Mouse (Mus musculus) neural tube, embryonic 12.5 days (tissue): ENCODE results near the gene Snx29. TPM values are rescaled to one million over a fixed set of nuclear protein-coding genes. Genes with fewer than 3 reads are reported as not detected.
A peak's percentile ranks its signal among the peaks of the same experiment; 100 is the strongest.
"Not testable (repeated sequence)": the region's sequence is repeated elsewhere in the genome, so short reads cannot be mapped to it uniquely, and the experiment has no call there.

Source experiments
- ATAC-seq: fragments of 200-750 bp; cut with Nextera tagmentation; 2 replicates; pipeline ENCODE4 v1.8.0; 2017; ENCODE audit warnings: low read depth, mild to moderate bottlenecking, moderate TSS enrichment, moderate library complexity; ENCODE audit not compliant: low FRiP score
- H3K27ac ChIP-seq: fragments of 300-500 bp; sonication (generic); 2 replicates; pipeline ENCODE4 v1.5.1; 2016
- H3K27me3 ChIP-seq: fragments of 300-500 bp; sonication (generic); replicated peaks from 2 replicates; pipeline ENCODE4 v1.6.1; 2016; ENCODE audit warnings: mild to moderate bottlenecking
- H3K36me3 ChIP-seq: fragments of 300-500 bp; sonication (generic); 2 replicates; pipeline ENCODE4 v1.6.1; 2016; ENCODE audit warnings: mild to moderate bottlenecking
- H3K4me1 ChIP-seq: fragments of 300-500 bp; sonication (generic); 2 replicates; pipeline ENCODE4 v1.6.1; 2016
- H3K4me2 ChIP-seq: fragments of 300-500 bp; sonication (generic); replicated peaks from 2 replicates; pipeline ENCODE4 v1.6.1; 2016; ENCODE audit warnings: mild to moderate bottlenecking
- H3K4me3 ChIP-seq: fragments of 300-500 bp; sonication (generic); 2 replicates; pipeline ENCODE4 v1.5.1; 2016
- H3K9ac ChIP-seq: fragments of 300-500 bp; sonication (generic); 2 replicates; pipeline ENCODE4 v1.6.1; 2016; ENCODE audit warnings: mild to moderate bottlenecking
- H3K9me3 ChIP-seq: fragments of 300-500 bp; sonication (generic); 2 replicates; pipeline ENCODE4 v1.6.1; 2016; ENCODE audit warnings: mild to moderate bottlenecking
- WGBS: fragments of 180-500 bp; shearing (Covaris S2); methylation state at CpG from one replicate; pipeline ENCODE4 v1.1.7; 2016; 5-methylcytosine and 5-hydroxymethylcytosine counted together
- polyA plus RNA-seq: library from polyadenylated mRNA; unstranded; fragments of >200 nt; fragmentation: Nextera tagmentation; extraction: Ambion mirVana; gene quantifications from 2 replicates; pipeline ENCODE4 v1.2.1, GENCODE M21; 2016

Snx29 gene
- polyA plus RNA-seq, 1 experiment from 2014 or later = 18.1 TPM

DNA sequence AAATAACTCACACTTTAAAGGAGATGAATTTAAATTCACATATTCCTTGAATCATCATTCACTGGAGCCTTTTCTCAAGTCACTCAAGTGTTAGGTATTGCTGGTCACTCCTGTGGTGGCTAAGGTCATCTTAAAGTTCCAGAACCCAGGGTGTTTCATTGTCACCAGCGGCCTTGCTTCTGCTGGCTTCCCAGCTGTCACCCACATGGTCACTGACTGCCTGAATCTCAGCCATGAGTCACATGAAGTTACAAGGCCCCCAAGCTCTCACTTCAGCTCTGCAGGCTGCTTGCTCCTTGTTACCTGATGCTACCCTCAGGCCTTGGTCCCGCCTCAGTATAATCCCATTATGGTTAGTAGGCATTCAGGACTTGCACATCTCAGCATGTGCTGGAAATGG is 247.4 kb downstream of the Snx29 start:
- no peak overlapping the region for H3K27ac ChIP-seq
- H3K36me3 ChIP-seq = peaks cover 3% of the 10 kb centered on the region; the same call in 1 of the 2 replicates
- no peak overlapping the region for H3K9ac ChIP-seq
- H3K27me3 ChIP-seq = no peaks in the 10 kb centered on the region
- H3K9me3 ChIP-seq = no peaks in the 10 kb centered on the region
- H3K4me3 ChIP-seq = no peak overlapping the region
- no peaks in the 10 kb centered on the region for H3K4me1 ChIP-seq
- H3K4me2 ChIP-seq = no peak overlapping the region
- WGBS = 81% methylated on average over 2 of the region's 2 CpGs
- no peak for ATAC-seq

DNA sequence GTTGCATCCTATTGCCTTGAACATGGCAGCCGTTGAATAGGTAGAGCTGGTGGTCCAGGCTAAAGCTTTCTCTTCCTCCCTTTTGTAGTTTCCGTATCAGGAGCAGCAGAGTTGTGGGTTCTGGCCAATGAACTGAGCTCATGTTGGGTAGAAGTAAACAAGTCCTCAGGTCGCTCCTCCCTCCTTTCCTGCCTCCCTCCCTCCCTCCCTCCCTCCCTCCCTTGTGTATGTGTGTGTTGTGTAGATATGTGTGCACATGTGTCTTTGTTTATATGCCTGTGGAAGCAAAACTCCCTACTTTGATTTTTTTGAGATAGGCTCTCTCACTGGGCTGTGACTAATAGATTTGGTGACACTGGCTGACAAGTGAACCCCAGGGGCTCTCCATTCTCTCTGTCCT is 251.8 kb downstream of the Snx29 start:
- Histone ChIP-seq H3K27ac (no peak overlapping the region), H3K4me1 (no peaks in the 10 kb centered on the region), H3K4me3 (no peak overlapping the region), H3K27me3 (no peaks in the 10 kb centered on the region), H3K4me2 (no peak overlapping the region), H3K9me3 (no peaks in the 10 kb centered on the region), H3K9ac (no peak overlapping the region), H3K36me3 (peaks cover 3% of the 10 kb centered on the region; the same call in 1 of the 2 replicates)
- 84% methylated on average over 3 of the region's 3 CpGs for WGBS
- ATAC-seq = no peak

- not testable (repeated sequence) for H3K36me3 ChIP-seq, H3K4me3 ChIP-seq, H3K27me3 ChIP-seq, H3K4me2 ChIP-seq, H3K9me3 ChIP-seq, H3K9ac ChIP-seq, ATAC-seq, H3K4me1 ChIP-seq, H3K27ac ChIP-seq
- WGBS = 82% methylated on average over 3 of the region's 3 CpGs
These were observed 253.0 kb downstream of the Snx29 start for GRCm38 (mm10) chr16:11575733-11576132.

GRCm38 (mm10) chr16:11577541-11578255 is 255.0 kb downstream of the Snx29 start:
- H3K36me3 ChIP-seq = no peaks in the 10 kb centered on the region
- no peak overlapping the region for H3K4me2 ChIP-seq
- 78% methylated on average over 3 of the region's 3 CpGs for WGBS
- H3K9me3 ChIP-seq = no peaks in the 10 kb centered on the region
- H3K27me3 ChIP-seq = no peaks in the 10 kb centered on the region
- H3K9ac ChIP-seq = no peak overlapping the region
- no peak overlapping the region for H3K27ac ChIP-seq
- no peak overlapping the region for H3K4me3 ChIP-seq
- no peaks in the 10 kb centered on the region for H3K4me1 ChIP-seq
- ATAC-seq = no peak

GRCm38 (mm10) chr16:11579676-11580098 is 257.0 kb downstream of the Snx29 start:
- Histone ChIP-seq H3K27ac (no peak overlapping the region), H3K27me3 (no peaks in the 10 kb centered on the region), H3K4me3 (no peak overlapping the region), H3K4me1 (no peaks in the 10 kb centered on the region), H3K36me3 (no peaks in the 10 kb centered on the region), H3K4me2 (no peak overlapping the region), H3K9me3 (no peaks in the 10 kb centered on the region), H3K9ac (no peak overlapping the region)
- ATAC-seq = peak; percentile 58; the same call in 1 of the 2 replicates
- WGBS = 59% methylated on average over 4 of the region's 4 CpGs

DNA sequence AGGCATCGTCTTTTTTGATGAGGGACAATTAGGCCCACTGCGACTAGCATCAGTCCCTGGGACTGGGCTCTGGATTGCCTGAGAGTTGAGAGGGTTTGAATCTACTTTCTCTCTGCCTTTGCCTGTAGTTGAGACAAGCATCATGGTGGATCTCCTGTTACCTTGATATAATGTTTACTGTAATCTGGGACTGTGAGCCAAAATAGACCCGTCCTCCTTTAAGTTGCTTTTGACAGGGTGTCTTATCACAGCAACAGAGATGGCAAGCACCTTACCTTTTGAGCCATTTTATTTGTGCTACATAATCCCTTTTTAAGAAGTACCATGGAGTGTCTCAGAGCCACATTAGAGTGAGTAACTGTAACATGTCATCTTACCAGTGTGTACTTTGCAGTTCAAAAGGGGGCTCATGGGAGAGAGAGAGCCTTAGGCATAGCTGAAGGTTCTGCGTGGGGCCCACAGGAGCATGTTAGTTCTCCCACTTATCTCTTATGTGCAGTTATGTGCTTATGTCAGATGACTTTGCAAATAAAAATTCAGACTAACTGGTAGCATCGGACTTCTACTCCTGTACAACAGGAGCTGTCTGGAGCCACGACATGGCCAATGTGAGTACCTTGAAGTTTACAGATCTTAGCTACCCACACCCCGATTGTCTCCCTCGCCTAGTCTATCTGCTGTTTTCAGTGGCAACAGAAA is 261.4 kb downstream of the Snx29 start:
- ATAC-seq = no peak
- H3K36me3 ChIP-seq = no peaks in the 10 kb centered on the region
- H3K9ac ChIP-seq = no peak overlapping the region
- H3K4me2 ChIP-seq = no peak overlapping the region
- no peak overlapping the region for H3K27ac ChIP-seq
- no peaks in the 10 kb centered on the region for H3K4me1 ChIP-seq
- no peaks in the 10 kb centered on the region for H3K9me3 ChIP-seq
- no peak overlapping the region for H3K4me3 ChIP-seq
- 91% methylated on average over 8 of the region's 8 CpGs for WGBS
- no peaks in the 10 kb centered on the region for H3K27me3 ChIP-seq

GRCm38 (mm10) chr16:11588689-11589088 is 266.0 kb downstream of the Snx29 start:
- no peak overlapping the region for H3K27ac ChIP-seq
- no peaks in the 10 kb centered on the region for H3K4me1 ChIP-seq
- H3K4me2 ChIP-seq = no peak overlapping the region
- H3K27me3 ChIP-seq = no peaks in the 10 kb centered on the region
- H3K9me3 ChIP-seq = no peaks in the 10 kb centered on the region
- no peak for ATAC-seq
- H3K9ac ChIP-seq = no peak overlapping the region
- no peak overlapping the region for H3K4me3 ChIP-seq
- H3K36me3 ChIP-seq = no peaks in the 10 kb centered on the region

GRCm38 (mm10) chr16:11589336-11589735 is 266.6 kb downstream of the Snx29 start:
- Histone ChIP-seq H3K4me2 (no peak overlapping the region), H3K9me3 (no peaks in the 10 kb centered on the region), H3K27ac (no peak overlapping the region), H3K36me3 (no peaks in the 10 kb centered on the region), H3K4me3 (no peak overlapping the region), H3K9ac (no peak overlapping the region), H3K4me1 (no peaks in the 10 kb centered on the region), H3K27me3 (no peaks in the 10 kb centered on the region)
- 54% methylated on average over 2 of the region's 2 CpGs for WGBS
- no peak for ATAC-seq

DNA sequence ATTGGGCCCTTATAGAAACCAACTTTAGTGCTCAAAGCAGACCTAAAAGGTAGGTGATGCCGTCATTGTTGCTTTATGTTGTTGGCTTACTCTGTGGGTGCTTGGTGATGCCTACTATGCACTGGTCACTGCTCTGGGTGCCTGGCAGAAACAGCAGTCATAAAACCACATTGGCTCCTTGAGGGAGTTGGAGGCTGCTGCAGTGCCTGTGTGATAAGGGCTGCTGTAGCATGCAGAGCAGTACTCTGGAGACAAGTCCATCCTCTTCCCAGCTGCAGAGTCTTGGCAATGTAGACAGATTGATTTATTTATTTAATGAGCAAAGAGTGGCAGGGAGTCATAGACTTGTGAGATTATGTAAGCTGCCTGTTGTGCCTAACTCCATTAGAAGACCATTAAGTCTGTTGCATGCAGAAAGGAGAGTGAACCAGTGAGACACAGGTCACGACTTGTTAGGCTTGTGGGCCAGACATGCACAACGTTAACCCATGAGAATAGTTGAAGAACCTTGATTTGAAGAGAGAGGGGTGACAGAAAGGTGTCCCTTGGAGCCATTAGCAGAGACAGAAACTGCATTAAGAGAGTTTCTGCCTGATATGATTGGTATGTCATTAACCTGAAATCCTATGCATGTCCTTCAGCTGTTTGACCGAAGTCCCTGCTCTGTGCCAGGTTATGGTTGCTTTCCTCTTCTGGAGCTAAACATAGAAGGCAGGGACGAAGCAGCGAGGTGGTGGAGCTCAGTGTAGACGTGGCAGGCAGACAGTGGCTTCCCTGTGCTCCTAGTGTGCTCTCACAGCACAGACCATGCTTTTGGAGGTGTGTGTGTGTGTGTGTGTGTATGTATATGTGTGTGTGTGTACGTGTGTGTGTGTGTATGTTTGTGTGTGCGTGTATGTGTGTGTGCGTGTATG is 267.3 kb downstream of the Snx29 start:
- no peak overlapping the region for H3K27ac ChIP-seq
- no peaks in the 10 kb centered on the region for H3K36me3 ChIP-seq
- H3K4me3 ChIP-seq = no peak overlapping the region
- ATAC-seq = no peak
- no peak overlapping the region for H3K4me2 ChIP-seq
- H3K4me1 ChIP-seq = no peaks in the 10 kb centered on the region
- 85% methylated on average over 10 of the region's 10 CpGs for WGBS
- no peak overlapping the region for H3K9ac ChIP-seq
- no peaks in the 10 kb centered on the region for H3K9me3 ChIP-seq
- H3K27me3 ChIP-seq = no peaks in the 10 kb centered on the region

- H3K9me3 ChIP-seq = no peaks in the 10 kb centered on the region
- H3K4me3 ChIP-seq = no peak overlapping the region
- peaks cover 4% of the 10 kb centered on the region; the same call in 1 of the 2 replicates for H3K4me1 ChIP-seq
- no peaks in the 10 kb centered on the region for H3K36me3 ChIP-seq
- no peak overlapping the region for H3K9ac ChIP-seq
- H3K4me2 ChIP-seq = no peak overlapping the region
- no peak for ATAC-seq
- no peaks in the 10 kb centered on the region for H3K27me3 ChIP-seq
- no peak overlapping the region for H3K27ac ChIP-seq
- 72% methylated on average over 3 of the region's 3 CpGs for WGBS
These were observed 273.9 kb downstream of the Snx29 start for GRCm38 (mm10) chr16:11596599-11596998.

DNA sequence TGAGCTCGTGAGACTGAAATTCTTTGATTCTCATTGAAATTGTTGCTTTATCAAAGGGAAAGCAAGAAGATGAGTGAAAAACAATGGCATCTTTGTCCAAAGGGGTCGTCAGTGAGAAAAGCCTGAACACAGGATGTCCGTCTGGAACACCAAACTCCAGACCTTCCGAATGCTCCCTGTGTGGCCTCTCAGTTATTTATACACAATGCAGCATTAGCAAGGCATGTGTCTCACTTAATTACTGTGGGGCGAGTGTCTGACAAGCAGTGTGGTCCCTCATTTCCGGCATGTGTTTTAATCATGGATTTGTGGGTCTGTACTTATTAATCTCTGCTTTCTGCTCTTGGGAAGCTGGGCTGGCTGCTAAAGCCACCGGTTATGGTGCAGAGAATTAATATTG is 275.1 kb downstream of the Snx29 start:
- ATAC-seq = no peak
- peaks cover 4% of the 10 kb centered on the region; the same call in 1 of the 2 replicates for H3K4me1 ChIP-seq
- H3K9ac ChIP-seq = no peak overlapping the region
- no peaks in the 10 kb centered on the region for H3K9me3 ChIP-seq
- no peak overlapping the region for H3K4me3 ChIP-seq
- 53% methylated on average over 7 of the region's 7 CpGs for WGBS
- no peaks in the 10 kb centered on the region for H3K27me3 ChIP-seq
- H3K36me3 ChIP-seq = no peaks in the 10 kb centered on the region
- H3K4me2 ChIP-seq = no peak overlapping the region
- no peak overlapping the region for H3K27ac ChIP-seq

GRCm38 (mm10) chr16:11599523-11599922 is 276.8 kb downstream of the Snx29 start:
- Histone ChIP-seq H3K4me2 (no peak overlapping the region), H3K4me3 (no peak overlapping the region), H3K36me3 (no peaks in the 10 kb centered on the region), H3K4me1 (peaks cover 4% of the 10 kb centered on the region; the same call in 1 of the 2 replicates), H3K9me3 (no peaks in the 10 kb centered on the region), H3K9ac (no peak overlapping the region), H3K27ac (no peak overlapping the region), H3K27me3 (no peaks in the 10 kb centered on the region)
- no peak for ATAC-seq
- WGBS = 79% methylated on average over 3 of the region's 3 CpGs
